Mouse (Mus musculus) cerebellum, postnatal 14 days (tissue): ENCODE results near the gene Fndc3b.

Source experiments
- DNase-seq, 2 experiments: peaks; one replicate each; pipeline ENCODE4 v3.0.0; 2021; ENCODE audit warnings: mixed read lengths in 2 of 2

Gene Fndc3b

GRCm38 (mm10) chr3:27616421-27617236 is 94.5 kb downstream of the Fndc3b start:
- DNase-seq: peak; percentile 97

- DNase-seq: no peak
Measured at GRCm38 (mm10) chr3:27615479-27615878, 95.6 kb downstream of the Fndc3b start.

GRCm38 (mm10) chr3:27613828-27614227 is 97.3 kb downstream of the Fndc3b start:
- DNase-seq: no peak

GRCm38 (mm10) chr3:27613011-27613410 is 98.1 kb downstream of the Fndc3b start:
- DNase-seq: peak; percentile 58 to 79

GRCm38 (mm10) chr3:27611986-27612385 is 99.1 kb downstream of the Fndc3b start:
- no peak for DNase-seq

GRCm38 (mm10) chr3:27610547-27610946 is 100.6 kb downstream of the Fndc3b start:
- no peak for DNase-seq

- DNase-seq: peak in 1 of 2 experiments; percentile 44
Measured at GRCm38 (mm10) chr3:27610089-27610488, 101.0 kb downstream of the Fndc3b start.

GRCm38 (mm10) chr3:27607796-27608151 is 103.3 kb downstream of the Fndc3b start:
- DNase-seq: no peak

- DNase-seq: peak; percentile 63 to 76
Measured at GRCm38 (mm10) chr3:27607081-27607795, 103.9 kb downstream of the Fndc3b start.

- no peak for DNase-seq
Measured at GRCm38 (mm10) chr3:27606626-27607025, 104.5 kb downstream of the Fndc3b start.

GRCm38 (mm10) chr3:27605613-27606012 is 105.5 kb downstream of the Fndc3b start:
- DNase-seq: no peak

- DNase-seq: no peak
Measured at GRCm38 (mm10) chr3:27605081-27605480, 106.0 kb downstream of the Fndc3b start.

- DNase-seq: no peak
Measured at GRCm38 (mm10) chr3:27604629-27605028, 106.5 kb downstream of the Fndc3b start.

GRCm38 (mm10) chr3:27603905-27604620 is 107.0 kb downstream of the Fndc3b start:
- DNase-seq: no peak

- DNase-seq: no peak
Measured at GRCm38 (mm10) chr3:27600645-27601044, 110.5 kb downstream of the Fndc3b start.

- no peak for DNase-seq
Measured at GRCm38 (mm10) chr3:27600197-27600596, 110.9 kb downstream of the Fndc3b start.

GRCm38 (mm10) chr3:27598437-27599382 is 112.4 kb downstream of the Fndc3b start:
- DNase-seq: no peak

- no peak for DNase-seq
Measured at GRCm38 (mm10) chr3:27593485-27594138, 117.5 kb downstream of the Fndc3b start.

- DNase-seq: no peak
Measured at GRCm38 (mm10) chr3:27592728-27593484, 118.2 kb downstream of the Fndc3b start.

- DNase-seq: no peak
Measured at GRCm38 (mm10) chr3:27590823-27591222, 120.3 kb downstream of the Fndc3b start.

GRCm38 (mm10) chr3:27589305-27589704 is 121.8 kb downstream of the Fndc3b start:
- DNase-seq: no peak
